Comparison of ENCODE assay signal across 8 mouse cellular contexts in the genomic region with DNA sequence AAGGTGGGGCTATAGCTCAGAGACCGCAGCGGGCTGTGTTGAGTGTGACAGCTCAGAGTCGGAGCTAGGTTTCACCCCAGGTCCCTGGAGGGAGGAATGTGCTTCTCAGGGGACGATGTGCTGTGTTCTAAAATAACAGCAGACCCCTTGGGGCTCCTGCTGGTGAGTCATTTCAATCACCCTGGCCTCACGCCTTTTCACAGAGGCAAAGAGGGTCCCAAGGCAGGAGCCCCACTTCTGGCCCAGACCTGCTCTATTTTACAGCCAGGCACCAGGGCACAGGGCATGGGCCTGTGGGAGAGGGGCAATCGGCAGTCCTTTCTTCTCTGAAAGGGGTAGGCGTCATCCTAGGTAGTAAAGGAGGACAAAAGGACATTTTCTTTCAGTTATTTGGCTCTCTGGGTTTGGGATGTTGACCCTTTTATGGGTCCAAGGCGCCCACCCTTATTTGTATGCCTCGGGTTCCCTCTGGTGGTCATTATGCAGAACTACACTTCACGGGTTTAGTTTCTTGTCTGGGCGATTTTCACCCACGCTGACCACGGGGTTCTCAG. TPM values are rescaled to one million over a fixed set of nuclear protein-coding genes. Genes with fewer than 3 reads are reported as not detected.
DNase-seq lines count a peak whose midpoint lies in the region; ATAC-seq and TF ChIP-seq lines count a peak whose summit lies in the region.

No protein-coding gene starts in this region.

- H3K4me1 ChIP-seq in neural tube, embryonic 13.5 days (replicated peaks): 0 out of 2 replicates have a peak, but pooled peaks cover 5% of the 10 kb centered on the region

- no peaks in the 10 kb centered on the region for H3K9me3 ChIP-seq in neural tube, embryonic 13.5 days

- peaks cover 20% of the 10 kb centered on the region for H3K27me3 ChIP-seq in neural tube, embryonic 13.5 days

- peak; percentile 65; the same call in 1 of the 2 replicates for ATAC-seq in neural tube, embryonic 13.5 days (ENCODE audit: low read depth)

- H3K9ac ChIP-seq in neural tube, embryonic 13.5 days: no peak overlapping the region

- H3K4me3 ChIP-seq in gastrocnemius, adult 2 months: no peak overlapping the region
- H3K4me3 ChIP-seq in neural tube, embryonic 13.5 days: no peak overlapping the region

- DNase-seq in gastrocnemius, adult 2 months: peak; percentile 16
- DNase-seq in gastrocnemius, adult 8-10 months (ENCODE audit: low spot score in 2 of 2): no peak
- DNase-seq in spleen, postnatal 10 days (ENCODE audit: low spot score in 2 of 2): peak; percentile 24 to 31
- no peak for DNase-seq in spleen, postnatal 4 days (ENCODE audit: low spot score in 2 of 2)
- peak; percentile 36 for DNase-seq in embryo, embryonic 11.5 days (ENCODE audit: low read depth, low spot score)
- DNase-seq in layer of hippocampus, postnatal 14 days (ENCODE audit: low spot score in 2 of 2): peak; percentile 34 to 36
- DNase-seq in gastrocnemius, postnatal 10 days: no peak

- peak; percentile 82 for TF ChIP-seq CTCF in gastrocnemius, adult 2 months (IDR thresholded peaks at IDR 0.05)

- H3K4me2 ChIP-seq in neural tube, embryonic 13.5 days: no peak overlapping the region

- WGBS in neural tube, embryonic 13.5 days: 13% methylated on average over 13 of the region's 13 CpGs

- no peaks in the 10 kb centered on the region for H3K36me3 ChIP-seq in neural tube, embryonic 13.5 days

- intact Hi-C loops in gastrocnemius, adult 2 months (cut with DNase I): loop anchor here (1.0 to 2.0 kb wide), 2 partner anchors 51 to 156 kb away; no protein-coding TSS in a partner anchor

- no peak overlapping the region for H3K27ac ChIP-seq in gastrocnemius, adult 2 months
- no peak overlapping the region for H3K27ac ChIP-seq in neural tube, embryonic 13.5 days (replicated peaks)

RNA-seq across cellular contexts. Expression of a gene that starts 3.0 kb away (rescaled TPM):
- total RNA-seq in gastrocnemius, adult 2 months (2021): not detected
- total RNA-seq in gastrocnemius, adult 8-10 months (2022): not detected
- 1 to 10 TPM; 2.3 TPM for total RNA-seq in layer of hippocampus, postnatal 14 days (2021)
- polyA plus RNA-seq in neural tube, embryonic 13.5 days (2015; fragmentation: Nextera tagmentation; extraction: Ambion mirVana): 4.2 and 4.6 TPM in 2 replicates
- total RNA-seq in gastrocnemius, postnatal 10 days (2021): under 1 TPM in 1 of 2 experiments, not detected in 1; 0.16 TPM

RNA-seq across cellular contexts. Expression of a gene that starts 34.2 kb away (rescaled TPM):
- total RNA-seq in gastrocnemius, adult 2 months (2021): 1 to 10 TPM; 2.5 to 5.3 TPM
- 1 to 10 TPM; 2.2 to 4.3 (median 2.6) TPM for total RNA-seq in gastrocnemius, adult 8-10 months (2022)
- 10 to 100 TPM; 33.2 to 37.8 TPM for total RNA-seq in layer of hippocampus, postnatal 14 days (2021)
- polyA plus RNA-seq in neural tube, embryonic 13.5 days (2015; fragmentation: Nextera tagmentation; extraction: Ambion mirVana): 31.6 and 31.7 TPM in 2 replicates
- 10 to 100 TPM; 10.9 to 14.8 TPM for total RNA-seq in gastrocnemius, postnatal 10 days (2021)

Comparison
In these comparisons a context has a peak if more than half of its experiments do, and no peak if none do; other contexts are left out.
1. DNase-seq: peak in gastrocnemius, adult 2 months (single experiment), spleen, postnatal 10 days (2 of 2), embryo, embryonic 11.5 days (single experiment) and layer of hippocampus, postnatal 14 days (2 of 2); none in gastrocnemius, adult 8-10 months (0 of 2), spleen, postnatal 4 days (0 of 2) and gastrocnemius, postnatal 10 days (single experiment).